Mouse (Mus musculus) thymus, postnatal 0 days (tissue): ENCODE results near the gene Chrm5. TPM values are rescaled to one million over a fixed set of nuclear protein-coding genes. Genes with fewer than 3 reads are reported as not detected.

Source experiments
- DNase-seq: peaks from one replicate; pipeline ENCODE4 v3.0.0-alpha.2; 2015; ENCODE audit warnings: low spot score
- polyA plus RNA-seq: library from polyadenylated mRNA; unstranded; fragments of >200 nt; fragmentation: Nextera tagmentation; extraction: Ambion mirVana; gene quantifications from 2 replicates; pipeline ENCODE4 v1.2.1, GENCODE M21; 2015

The Chrm5 gene
- polyA plus RNA-seq, 1 experiment from 2014 or later = not detected

GRCm38 (mm10) chr2:112430403-112430802 is 50.2 kb downstream of the Chrm5 start:
- DNase-seq = no peak

DNA sequence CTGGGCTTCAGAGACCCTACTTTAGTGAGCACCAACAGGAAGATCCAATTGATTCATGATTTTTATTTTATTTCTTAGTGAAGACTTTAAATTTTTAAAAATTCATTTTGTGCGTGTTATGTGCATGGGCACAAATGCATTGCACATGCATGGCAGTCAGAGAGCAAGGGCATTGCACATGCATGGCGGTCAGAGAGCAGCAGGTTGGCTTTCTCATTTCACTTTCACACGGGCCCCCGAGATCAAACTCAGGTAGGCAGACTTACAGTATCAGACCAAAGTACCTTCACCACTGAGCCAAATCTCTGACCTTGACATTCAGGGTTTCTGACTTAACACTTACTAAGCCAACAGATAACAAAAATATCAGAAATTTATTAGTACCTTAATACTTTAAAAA is 50.9 kb downstream of the Chrm5 start:
- no peak for DNase-seq

Other genes starting within 250 kb of the Chrm5 start
- gene Lpcat4, start 241.3 kb downstream of the Chrm5 start, polyA plus RNA-seq = 8.1 and 11.4 TPM in 2 replicates
- gene Nutm1, start 221.5 kb downstream of the Chrm5 start, polyA plus RNA-seq = 0.04 and 0.08 TPM in 2 replicates
- gene Nop10, start 218.8 kb downstream of the Chrm5 start, polyA plus RNA-seq = 283 and 333 TPM in 2 replicates
- gene Slc12a6, start 214.9 kb downstream of the Chrm5 start, polyA plus RNA-seq = 15.8 and 19.4 TPM in 2 replicates
- gene Gm21985, start 214.5 kb downstream of the Chrm5 start, polyA plus RNA-seq = not detected in 2 replicates
- 123 and 127 TPM in 2 replicates for gene Emc4, start 112.7 kb downstream of the Chrm5 start, polyA plus RNA-seq
- 33.1 and 33.2 TPM in 2 replicates for gene Katnbl1, start 101.6 kb downstream of the Chrm5 start, polyA plus RNA-seq
- gene Emc7, start 25.8 kb downstream of the Chrm5 start, polyA plus RNA-seq = 25.0 and 25.2 TPM in 2 replicates
- gene Aven, start 12.2 kb upstream of the Chrm5 start, polyA plus RNA-seq = 5.2 and 6.0 TPM in 2 replicates